Mouse (Mus musculus): ENCODE data around the gene Cadps2.

Gene Cadps2

DNA sequence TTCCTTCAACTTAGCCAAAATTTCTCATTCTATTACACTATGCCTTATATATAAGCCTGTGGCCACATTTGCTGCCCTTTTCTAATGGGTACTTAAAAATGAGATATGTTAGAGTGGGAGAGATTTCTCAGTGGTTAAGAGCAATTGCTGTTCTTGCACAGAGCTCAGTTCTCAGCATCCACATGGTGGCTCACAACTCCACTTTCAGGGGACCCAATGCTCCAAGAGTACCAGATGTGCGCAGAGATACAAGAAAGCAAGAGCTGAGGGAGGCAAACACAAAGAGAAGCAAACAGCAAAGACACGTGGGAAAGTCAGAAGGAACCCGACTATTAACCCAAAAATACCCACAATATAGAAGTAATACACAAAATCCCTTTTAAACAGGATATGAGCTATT is 77.0 kb downstream of the Cadps2 start:
- DNase-seq (ENCODE audit: low spot score), result no peak

GRCm38 (mm10) chr6:23758249-23758648 is 81.0 kb downstream of the Cadps2 start:
- no peak for DNase-seq (ENCODE audit: low spot score)

GRCm38 (mm10) chr6:23748823-23749222 is 90.4 kb downstream of the Cadps2 start:
- DNase-seq (ENCODE audit: low spot score), result no peak

DNA sequence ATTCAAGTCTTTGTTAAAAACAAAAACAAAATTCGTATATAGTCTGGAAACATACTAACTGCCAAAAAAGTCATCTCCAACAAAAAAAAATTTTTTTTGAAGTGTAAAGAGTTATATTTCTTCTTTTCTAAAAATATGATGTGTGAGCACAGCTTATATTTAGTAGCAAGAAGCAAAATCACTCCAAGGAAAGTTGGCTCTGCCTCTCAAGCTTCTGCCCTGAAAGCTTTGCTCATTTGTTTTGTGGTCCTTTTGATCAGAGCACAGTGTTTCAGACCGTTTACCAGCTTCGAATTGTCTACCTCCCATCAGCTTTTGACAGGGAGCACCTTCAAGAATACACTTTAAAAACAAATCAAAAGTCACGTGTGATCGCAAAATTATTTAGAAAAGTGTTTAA is 99.2 kb downstream of the Cadps2 start:
- no peak for DNase-seq (ENCODE audit: low spot score)

GRCm38 (mm10) chr6:23732750-23733149 is 106.5 kb downstream of the Cadps2 start:
- DNase-seq (ENCODE audit: low spot score), result no peak

GRCm38 (mm10) chr6:23728620-23729019 is 110.6 kb downstream of the Cadps2 start:
- DNase-seq (ENCODE audit: low spot score), result no peak

- no peak for DNase-seq (ENCODE audit: low spot score)
These were observed 115.5 kb downstream of the Cadps2 start for GRCm38 (mm10) chr6:23723697-23724096.

DNA sequence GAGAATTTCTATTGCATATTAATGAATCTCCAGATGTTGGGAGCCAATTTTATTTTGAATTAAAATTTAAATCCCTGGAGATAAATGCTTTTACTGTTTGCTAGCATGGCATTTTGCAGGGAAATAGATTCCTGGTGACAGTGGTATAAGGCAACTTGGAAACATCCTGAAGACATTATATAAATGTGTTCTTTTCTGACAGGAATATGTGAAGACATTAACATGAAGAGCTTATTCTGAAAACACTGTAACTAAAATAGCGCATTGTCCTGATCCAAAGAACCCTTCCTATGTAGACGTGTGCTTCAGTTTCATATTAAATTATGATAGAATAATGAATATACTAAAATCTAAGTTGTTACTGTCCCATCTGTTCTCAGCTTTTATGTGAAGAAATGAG is 118.8 kb downstream of the Cadps2 start:
- DNase-seq (ENCODE audit: low spot score), result no peak

DNA sequence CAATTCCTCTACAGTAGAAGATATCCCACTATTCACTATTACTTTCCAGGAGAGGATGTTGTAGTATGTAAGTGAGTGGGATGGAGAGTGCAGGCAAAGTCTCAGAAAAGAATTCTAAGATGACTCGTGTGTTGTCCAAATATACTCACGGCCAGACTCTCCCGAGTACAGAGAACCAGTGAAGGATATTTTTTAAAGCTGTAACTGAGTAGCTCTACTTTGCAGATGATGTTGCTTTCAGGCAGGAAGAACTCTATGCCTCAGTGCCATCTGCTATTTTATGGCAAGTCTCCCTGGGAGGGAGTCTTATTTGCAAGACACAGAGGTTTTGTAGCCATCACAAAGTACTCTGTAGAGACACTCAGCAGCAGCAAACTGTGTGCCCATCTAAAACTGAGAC is 131.7 kb downstream of the Cadps2 start:
- DNase-seq (ENCODE audit: low spot score), result peak; percentile 40

DNA sequence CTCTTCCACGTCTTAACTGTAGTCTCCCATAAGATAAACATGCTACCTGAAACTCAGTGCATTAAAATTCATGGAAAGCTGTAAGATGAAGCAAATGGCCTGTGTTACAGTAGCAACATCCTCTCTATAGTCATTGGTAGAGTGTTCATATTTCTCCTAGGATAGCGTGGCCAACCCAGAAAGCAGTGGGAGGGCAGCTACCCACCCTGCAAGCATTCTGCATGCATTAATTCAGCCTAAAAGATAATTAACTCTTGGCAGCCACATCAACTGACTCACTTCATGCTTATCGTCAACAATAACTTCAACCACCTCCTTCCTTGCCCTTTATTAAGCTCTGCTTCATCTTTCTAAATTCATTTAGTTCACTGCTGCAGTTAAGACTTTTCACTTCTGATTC is 138.3 kb downstream of the Cadps2 start:
- DNase-seq (ENCODE audit: low spot score), result no peak

DNA sequence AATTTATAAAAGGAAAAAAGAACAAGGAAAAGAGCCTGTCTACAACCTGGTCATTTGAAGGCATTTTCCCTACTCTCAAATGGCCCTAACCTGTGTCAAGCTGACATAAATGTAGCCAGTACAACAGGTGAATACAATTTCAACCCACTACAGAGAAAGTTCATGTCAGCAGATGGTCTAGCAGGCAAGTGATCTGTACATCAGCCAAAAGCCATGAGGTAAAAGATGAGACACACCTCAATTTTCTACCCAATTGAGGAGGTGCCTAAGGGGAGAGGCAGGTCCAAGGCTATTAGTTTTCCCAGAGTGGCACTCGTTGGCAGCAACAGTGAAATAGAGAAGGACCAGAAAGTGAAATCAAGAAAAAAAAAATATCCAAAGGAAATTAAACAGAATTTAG is 161.0 kb downstream of the Cadps2 start:
- DNase-seq (ENCODE audit: low spot score), result no peak

DNA sequence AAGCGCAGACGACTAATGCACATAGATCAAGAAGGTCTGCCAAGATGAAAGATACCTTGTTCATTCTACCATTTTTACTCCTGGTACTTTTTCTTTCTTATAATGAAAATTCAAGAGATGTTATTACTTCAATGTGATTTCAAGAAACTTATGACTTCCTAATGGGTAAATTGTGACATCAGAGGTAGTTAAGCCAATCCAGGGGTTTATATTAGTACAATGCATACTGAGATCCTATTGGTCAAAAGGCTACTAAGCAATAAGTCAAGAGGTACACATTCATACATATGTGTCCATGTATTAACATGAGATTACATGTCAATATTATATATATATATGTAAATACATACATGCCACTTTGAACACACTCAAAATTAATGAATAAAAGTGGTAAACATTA is 184.2 kb downstream of the Cadps2 start, which contains the start of gene Rnf148:
Rnf148 (minus strand) TSS at position 101 of the 400 bp plus-strand sequence.
- no peak for DNase-seq (ENCODE audit: low spot score)

GRCm38 (mm10) chr6:23650205-23650604 is 189.0 kb downstream of the Cadps2 start, which contains the start of gene Rnf133:
Rnf133 (minus strand) TSS chr6:23650305.
- DNase-seq (ENCODE audit: low spot score), result no peak

DNA sequence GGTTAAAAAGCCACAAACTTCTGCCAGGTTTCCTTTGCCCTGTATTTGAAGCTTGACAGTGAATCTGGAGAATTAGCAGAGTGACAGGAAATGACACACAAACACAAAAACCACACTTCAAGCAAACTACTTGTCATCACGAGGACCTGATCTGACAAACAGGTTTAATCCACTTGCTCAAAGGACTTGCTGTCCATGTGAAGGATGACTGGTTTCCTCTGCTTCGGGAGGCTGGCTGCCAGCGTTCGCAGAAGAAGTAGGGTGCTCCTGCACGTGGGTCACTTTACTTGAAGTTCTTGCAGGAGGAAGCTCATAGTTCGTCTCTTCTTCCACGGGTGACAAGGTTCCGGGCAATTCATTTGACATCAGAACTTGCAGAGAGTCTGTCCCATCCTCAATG is 190.5 kb downstream of the Cadps2 start:
- DNase-seq (ENCODE audit: low spot score), result no peak

GRCm38 (mm10) chr6:23647627-23648247 is 191.5 kb downstream of the Cadps2 start:
- no peak for DNase-seq (ENCODE audit: low spot score)

DNA sequence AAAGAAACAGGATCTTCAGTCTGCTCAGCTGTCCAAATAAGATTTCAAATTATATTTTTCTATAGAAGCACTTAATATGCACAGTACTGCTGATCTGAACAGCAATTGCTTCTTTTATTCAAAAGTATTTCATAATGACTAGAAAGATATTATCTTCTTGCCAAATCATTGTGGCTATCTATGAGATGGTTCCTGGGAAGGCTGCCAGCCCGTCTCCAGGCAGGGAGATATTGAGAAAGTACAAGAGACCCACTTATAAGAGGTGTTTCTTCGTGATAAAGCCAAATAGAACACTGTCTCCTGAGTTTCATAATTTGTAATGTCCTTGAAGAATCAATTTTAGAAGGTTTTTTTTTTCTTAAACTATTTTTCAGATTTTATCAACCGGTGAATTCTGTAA is 202.1 kb downstream of the Cadps2 start:
- DNase-seq (ENCODE audit: low spot score), result peak; percentile 18

GRCm38 (mm10) chr6:23635208-23635607 is 204.0 kb downstream of the Cadps2 start:
- DNase-seq (ENCODE audit: low spot score), result no peak

- DNase-seq (ENCODE audit: low spot score), result no peak
These were observed 205.2 kb downstream of the Cadps2 start for GRCm38 (mm10) chr6:23634016-23634415.

DNA sequence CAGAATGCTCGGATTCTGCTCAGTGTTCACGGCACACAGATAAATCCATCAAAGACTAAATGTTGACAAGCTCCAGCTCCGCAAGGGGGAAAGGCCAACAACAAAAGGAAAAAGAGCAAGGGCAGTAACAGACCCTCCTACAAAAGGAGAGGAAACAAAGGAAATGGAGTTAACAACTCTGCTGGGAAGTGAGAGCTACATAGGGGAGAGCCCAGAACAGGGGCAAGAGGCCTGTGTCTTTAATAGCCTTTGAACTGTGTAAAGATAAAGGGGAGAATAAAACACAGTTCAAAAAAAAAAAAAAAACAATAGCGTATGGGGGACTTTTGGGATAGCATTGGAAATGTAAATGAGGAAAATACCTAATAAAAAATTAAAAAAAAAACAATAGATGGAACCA is 208.8 kb downstream of the Cadps2 start:
- DNase-seq (ENCODE audit: low spot score), result no peak

- DNase-seq (ENCODE audit: low spot score), result no peak
These were observed 264.1 kb downstream of the Cadps2 start for GRCm38 (mm10) chr6:23575102-23575501.

- DNase-seq (ENCODE audit: low spot score), result no peak
These were observed 265.5 kb downstream of the Cadps2 start for GRCm38 (mm10) chr6:23573750-23574149.

DNA sequence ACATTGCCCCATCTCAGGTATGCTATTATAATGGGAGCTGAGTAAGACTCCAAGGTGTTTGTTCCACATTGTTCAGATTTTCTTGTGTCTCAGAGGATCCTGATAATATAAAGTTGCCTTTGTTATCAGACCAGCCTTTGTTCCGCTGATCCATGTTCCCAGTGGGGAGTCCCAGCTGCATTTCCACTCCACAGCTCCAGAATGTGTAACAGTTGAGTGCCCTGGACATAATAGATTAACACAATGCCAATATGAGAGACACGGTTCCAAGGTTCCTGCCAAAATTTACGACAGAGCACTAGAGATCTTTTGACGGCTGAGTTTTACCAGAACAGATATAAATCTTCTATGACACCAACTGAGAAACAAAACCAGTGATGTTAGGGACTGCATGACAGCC is 266.8 kb downstream of the Cadps2 start:
- no peak for DNase-seq (ENCODE audit: low spot score)

GRCm38 (mm10) chr6:23569686-23570085 is 269.5 kb downstream of the Cadps2 start:
- DNase-seq (ENCODE audit: low spot score), result peak; percentile 34

DNA sequence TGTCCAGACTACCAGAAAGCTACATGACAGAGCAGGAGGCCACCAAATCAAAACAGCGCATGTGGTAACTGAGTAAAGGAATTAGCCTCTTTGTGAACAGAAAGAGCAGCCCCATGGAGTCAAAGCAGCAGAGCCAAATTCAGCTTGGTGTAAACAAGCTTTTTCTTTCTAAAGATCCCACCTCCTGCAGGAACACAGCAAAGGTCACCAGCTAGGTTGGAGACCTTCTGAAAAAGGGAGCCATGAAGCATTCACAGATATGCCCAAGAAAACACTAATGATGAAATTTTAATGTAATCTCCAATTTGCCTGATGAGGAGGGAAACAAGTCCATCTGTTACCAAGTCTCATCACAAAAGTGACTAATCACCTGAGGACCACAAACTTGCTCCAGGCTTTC is 270.5 kb downstream of the Cadps2 start:
- no peak for DNase-seq (ENCODE audit: low spot score)
